Mouse (Mus musculus) mouse trophoblast stem cell (cell line): ENCODE measurements around the gene Fscn1.

ENCODE experiments used
- in situ Hi-C, 2 experiments: fragments of 300-500 bp; cut with MseI, MboI; formaldehyde crosslinking; loops; 2 replicates in 1 of 2; 3 replicates in 1 of 2; pipeline ENCODE4 v1.15.1; 2025

Gene Fscn1

GRCm38 (mm10) chr5:142959576-142960556 lies at the start of gene Fscn1:
Gene Fscn1, plus strand, starts transcription at chr5:142960343.
- in situ Hi-C loops: no loop called here

- in situ Hi-C loops: no loop called here
Observed at GRCm38 (mm10) chr5:142911629-142912028, 48.5 kb upstream of the Fscn1 start.

- in situ Hi-C loops: no loop called here
Observed at GRCm38 (mm10) chr5:142912320-142912719, 47.8 kb upstream of the Fscn1 start.

GRCm38 (mm10) chr5:142912739-142913138 lies 47.4 kb upstream of the Fscn1 start:
- in situ Hi-C loops: no loop called here

GRCm38 (mm10) chr5:142915231-142915630 lies 44.9 kb upstream of the Fscn1 start:
- in situ Hi-C loops: no loop called here

GRCm38 (mm10) chr5:142916593-142916992 lies 43.5 kb upstream of the Fscn1 start:
- in situ Hi-C loops: no loop called here

- in situ Hi-C loops: no loop called here
Observed at GRCm38 (mm10) chr5:142917402-142917801, 42.7 kb upstream of the Fscn1 start.

GRCm38 (mm10) chr5:142920311-142921073 lies 39.7 kb upstream of the Fscn1 start:
- in situ Hi-C loops: no loop called here

GRCm38 (mm10) chr5:142921074-142921459 lies 39.1 kb upstream of the Fscn1 start:
- in situ Hi-C loops: no loop called here

- in situ Hi-C loops: no loop called here
Observed at GRCm38 (mm10) chr5:142922251-142922650, 37.9 kb upstream of the Fscn1 start.

GRCm38 (mm10) chr5:142923781-142924180 lies 36.4 kb upstream of the Fscn1 start:
- in situ Hi-C loops: no loop called here

- in situ Hi-C loops: no loop called here
Observed at GRCm38 (mm10) chr5:142924336-142924959, 35.7 kb upstream of the Fscn1 start.

GRCm38 (mm10) chr5:142926204-142926939 lies 33.8 kb upstream of the Fscn1 start:
- in situ Hi-C loops: no loop called here

- in situ Hi-C loops: no loop called here
Observed at GRCm38 (mm10) chr5:142926940-142927228, 33.3 kb upstream of the Fscn1 start.

- in situ Hi-C loops: no loop called here
Observed at GRCm38 (mm10) chr5:142927341-142927930, 32.7 kb upstream of the Fscn1 start.

GRCm38 (mm10) chr5:142928749-142929399 lies 31.3 kb upstream of the Fscn1 start:
- in situ Hi-C loops: no loop called here

GRCm38 (mm10) chr5:142929400-142929752 lies 30.8 kb upstream of the Fscn1 start:
- in situ Hi-C loops: no loop called here

GRCm38 (mm10) chr5:142931241-142931745 lies 28.9 kb upstream of the Fscn1 start:
- in situ Hi-C loops: loop anchor here (5.0 kb wide), 2 partner anchors 39 to 44 kb away; no protein-coding TSS in a partner anchor

GRCm38 (mm10) chr5:142932084-142932685 lies 28.0 kb upstream of the Fscn1 start:
- in situ Hi-C loops: loop anchor here (5.0 kb wide), 2 partner anchors 40 to 45 kb away; no protein-coding TSS in a partner anchor

- in situ Hi-C loops: loop anchor here (5.0 kb wide), 2 partner anchors 40 to 45 kb away; no protein-coding TSS in a partner anchor
Observed at GRCm38 (mm10) chr5:142932731-142933130, 27.4 kb upstream of the Fscn1 start.
